Mouse (Mus musculus) embryonic facial prominence, embryonic 15.5 days (tissue): ENCODE results near the gene Krt83. TPM values are rescaled to one million over a fixed set of nuclear protein-coding genes. Genes with fewer than 3 reads are reported as not detected.

Experiments used
- ATAC-seq: fragments of 200-750 bp; cut with Nextera tagmentation; 2 replicates; pipeline ENCODE4 v1.8.0; 2017; ENCODE audit warnings: low read depth, moderate TSS enrichment; ENCODE audit not compliant: insufficient number of reproducible peaks, low FRiP score, low TSS enrichment
- H3K27ac ChIP-seq: fragments of 300-500 bp; sonication (generic); replicated peaks from 2 replicates; pipeline ENCODE4 v1.5.1; 2015; ENCODE audit warnings: mild to moderate bottlenecking, inconsistent platforms
- H3K27me3 ChIP-seq: fragments of 300-500 bp; sonication (generic); 2 replicates; pipeline ENCODE4 v1.6.1; 2015; ENCODE audit warnings: inconsistent platforms
- H3K36me3 ChIP-seq: fragments of 300-500 bp; sonication (generic); 2 replicates; pipeline ENCODE4 v1.6.1; 2015; ENCODE audit warnings: mild to moderate bottlenecking, inconsistent platforms
- H3K4me1 ChIP-seq: fragments of 300-500 bp; sonication (generic); 2 replicates; pipeline ENCODE4 v1.6.1; 2015; ENCODE audit warnings: inconsistent platforms
- H3K4me2 ChIP-seq: fragments of 300-500 bp; sonication (generic); replicated peaks from 2 replicates; pipeline ENCODE4 v1.6.1; 2015; ENCODE audit warnings: mild to moderate bottlenecking, inconsistent platforms
- H3K4me3 ChIP-seq: fragments of 300-500 bp; sonication (generic); replicated peaks from 2 replicates; pipeline ENCODE4 v1.5.1; 2015; ENCODE audit warnings: mild to moderate bottlenecking, inconsistent platforms
- H3K9ac ChIP-seq: fragments of 300-500 bp; sonication (generic); 2 replicates; pipeline ENCODE4 v1.6.1; 2015; ENCODE audit warnings: inconsistent platforms
- H3K9me3 ChIP-seq: fragments of 300-500 bp; sonication (generic); replicated peaks from 2 replicates; pipeline ENCODE4 v1.6.1; 2016; ENCODE audit warnings: inconsistent platforms
- WGBS: fragments of 180-500 bp; shearing (Covaris S2); methylation state at CpG from one replicate; pipeline ENCODE4 v1.1.7; 2015; 5-methylcytosine and 5-hydroxymethylcytosine counted together
- polyA plus RNA-seq: library from polyadenylated mRNA; unstranded; fragments of >200 nt; fragmentation: Nextera tagmentation; extraction: Ambion mirVana; gene quantifications from 2 replicates; pipeline ENCODE4 v1.2.1, GENCODE M21; 2015

Krt83 gene
- polyA plus RNA-seq, 1 experiment from 2014 or later: 5.6 TPM

DNA sequence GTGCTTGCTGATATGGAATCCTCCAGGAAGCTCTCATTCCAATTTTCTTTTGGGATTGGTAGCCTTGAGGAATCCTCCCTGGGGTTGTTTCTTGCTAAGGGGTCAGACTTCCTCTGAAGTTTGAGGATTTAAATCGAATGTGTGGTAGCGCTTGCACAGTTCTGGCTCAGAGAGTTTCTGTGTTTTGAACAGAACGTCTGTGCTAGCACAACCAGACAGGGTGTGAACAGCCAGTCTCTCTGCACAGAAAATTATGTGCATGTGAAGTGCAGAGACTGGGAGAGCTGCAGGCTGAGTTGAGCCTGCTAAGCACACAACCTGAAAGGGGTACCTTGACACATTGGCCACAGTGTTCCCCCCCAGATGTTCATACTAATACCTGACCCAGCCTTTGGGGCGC is 50.5 kb downstream of the Krt83 start:
- no peak overlapping the region for H3K27ac ChIP-seq
- H3K4me1 ChIP-seq: peaks cover 6% of the 10 kb centered on the region; the same call in 1 of the 2 replicates
- ATAC-seq: no peak
- no peak overlapping the region for H3K9ac ChIP-seq
- no peak overlapping the region for H3K4me2 ChIP-seq
- 57% methylated on average over 4 of the region's 4 CpGs for WGBS
- H3K4me3 ChIP-seq: no peak overlapping the region
- H3K36me3 ChIP-seq: no peaks in the 10 kb centered on the region
- H3K9me3 ChIP-seq: no peaks in the 10 kb centered on the region
- H3K27me3 ChIP-seq: peaks cover 38% of the 10 kb centered on the region

DNA sequence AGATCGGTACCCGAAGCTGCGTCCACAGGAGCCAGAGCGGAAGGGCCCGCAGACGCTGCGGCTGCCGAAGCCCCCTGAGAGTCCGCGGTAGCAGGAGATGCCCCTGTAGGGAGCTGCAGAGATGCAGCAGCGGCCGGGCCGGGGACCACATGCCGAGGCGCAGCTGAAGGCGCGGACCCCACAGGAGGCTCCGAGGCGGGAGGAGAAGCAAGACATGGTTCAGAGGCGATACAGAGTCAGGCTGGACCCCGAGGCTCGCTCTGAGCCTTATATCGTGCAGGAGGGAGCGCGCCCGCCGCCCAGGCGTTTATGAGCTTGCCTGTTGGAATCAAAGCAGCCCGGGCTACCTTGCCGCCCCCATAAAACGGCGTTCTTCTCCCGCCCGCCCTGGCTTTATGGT is 52.8 kb downstream of the Krt83 start, which contains the start of gene Krt87:
Gene Krt87, minus strand, starts transcription at position 250 of the 400 bp plus-strand sequence.
- no peak within 1 kb of the TSS for H3K9ac ChIP-seq
- no peaks in the 10 kb centered on the region for H3K36me3 ChIP-seq
- ATAC-seq: no peak
- peak within 1 kb of the TSS; percentile 27 for H3K4me3 ChIP-seq
- H3K27ac ChIP-seq: no peak within 1 kb of the TSS
- peaks cover 6% of the 10 kb centered on the region; the same call in 1 of the 2 replicates for H3K4me1 ChIP-seq
- H3K27me3 ChIP-seq: peaks cover 38% of the 10 kb centered on the region
- H3K4me2 ChIP-seq: peak within 1 kb of the TSS; percentile 46
- H3K9me3 ChIP-seq: no peaks in the 10 kb centered on the region
- 3% methylated on average over 34 of the region's 34 CpGs for WGBS

DNA sequence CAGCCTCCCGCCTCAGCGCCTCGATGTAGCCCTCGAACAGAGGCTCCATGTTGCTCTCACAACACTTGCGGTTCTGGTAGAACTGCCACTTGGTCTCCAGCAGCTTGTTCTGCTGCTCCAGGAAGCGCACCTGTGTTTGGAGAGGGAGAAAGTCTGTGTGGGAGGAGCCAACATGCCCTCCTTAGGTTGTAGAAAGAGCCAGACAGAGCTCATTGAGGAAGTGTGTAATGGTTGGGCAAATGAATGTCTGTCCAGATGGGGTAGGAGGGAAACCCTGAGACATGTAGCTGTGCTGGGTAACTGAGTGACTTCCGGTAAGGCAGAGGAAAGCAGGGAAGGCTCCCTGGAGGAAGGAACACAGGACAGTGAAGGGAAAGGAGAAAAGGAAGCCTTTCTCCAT is 54.7 kb downstream of the Krt83 start:
- Histone ChIP-seq H3K9ac (no peak overlapping the region), H3K27me3 (peaks cover 38% of the 10 kb centered on the region), H3K4me2 (no peak overlapping the region), H3K4me3 (no peak overlapping the region), H3K4me1 (peaks cover 6% of the 10 kb centered on the region; the same call in 1 of the 2 replicates), H3K9me3 (no peaks in the 10 kb centered on the region), H3K36me3 (no peaks in the 10 kb centered on the region), H3K27ac (no peak overlapping the region)
- ATAC-seq: no peak
- 88% methylated on average over 7 of the region's 7 CpGs for WGBS

Other genes starting within 250 kb of the Krt83 start
- gene Nr4a1, start 237.2 kb downstream of the Krt83 start, polyA plus RNA-seq: 16.0 and 16.4 TPM in 2 replicates
- gene Atg101, start 207.2 kb downstream of the Krt83 start, polyA plus RNA-seq: 69.9 and 71.9 TPM in 2 replicates
- 1.3 and 1.5 TPM in 2 replicates for gene 6030408B16Rik, start 198.3 kb downstream of the Krt83 start, polyA plus RNA-seq
- gene Krt80, start 121.3 kb downstream of the Krt83 start, polyA plus RNA-seq: 26.9 and 33.5 TPM in 2 replicates
- gene Krt7, start 80.5 kb downstream of the Krt83 start, polyA plus RNA-seq: 86.5 and 93.4 TPM in 2 replicates
- gene Krt87, start 52.7 kb downstream of the Krt83 start, polyA plus RNA-seq: 5.5 and 11.0 TPM in 2 replicates
- not detected in 2 replicates for gene Krt88, start 43.8 kb downstream of the Krt83 start, polyA plus RNA-seq
- 4.2 and 10.2 TPM in 2 replicates for gene Krt81, start 27.8 kb downstream of the Krt83 start, polyA plus RNA-seq
- 2.1 and 5.3 TPM in 2 replicates for gene Krt86, start 18.0 kb downstream of the Krt83 start, polyA plus RNA-seq
- 8.5 and 16.4 TPM in 2 replicates for gene Gm49425, start 25.7 kb upstream of the Krt83 start, polyA plus RNA-seq
- gene Krt84, start 41.3 kb upstream of the Krt83 start, polyA plus RNA-seq: 0.07 and 0.28 TPM in 2 replicates
- gene Krt82, start 59.2 kb upstream of the Krt83 start, polyA plus RNA-seq: 2.1 and 2.8 TPM in 2 replicates
- gene Krt90, start 71.4 kb upstream of the Krt83 start, polyA plus RNA-seq: 2.4 and 2.6 TPM in 2 replicates
- 8.8 and 13.7 TPM in 2 replicates for gene Krt75, start 82.4 kb upstream of the Krt83 start, polyA plus RNA-seq
- not detected in 2 replicates for gene Gm5414, start 136.7 kb upstream of the Krt83 start, polyA plus RNA-seq
- not detected in 2 replicates for gene Gm5478, start 155.9 kb upstream of the Krt83 start, polyA plus RNA-seq
- gene Krt6b, start 188.8 kb upstream of the Krt83 start, polyA plus RNA-seq: 8.2 and 9.1 TPM in 2 replicates
- gene Krt6a, start 202.8 kb upstream of the Krt83 start, polyA plus RNA-seq: 310 and 324 TPM in 2 replicates
- gene Krt5, start 221.4 kb upstream of the Krt83 start, polyA plus RNA-seq: 867 and 987 TPM in 2 replicates